Mouse (Mus musculus) forebrain, embryonic 13.5 days (tissue): ENCODE measurements around the gene 1700030J22Rik. TPM values are rescaled to one million over a fixed set of nuclear protein-coding genes. Genes with fewer than 3 reads are reported as not detected.

ENCODE experiments used
- ATAC-seq: fragments of 200-750 bp; cut with Nextera tagmentation; 2 replicates; pipeline ENCODE4 v1.8.0; 2017
- H3K27ac ChIP-seq: fragments of 300-500 bp; sonication (generic); 2 replicates; pipeline ENCODE4 v1.5.1; 2015; ENCODE audit warnings: inconsistent platforms, mild to moderate bottlenecking, moderate library complexity
- H3K27me3 ChIP-seq: fragments of 300-500 bp; sonication (generic); 2 replicates; pipeline ENCODE4 v1.6.1; 2015; ENCODE audit warnings: mild to moderate bottlenecking, inconsistent platforms
- H3K36me3 ChIP-seq: fragments of 300-500 bp; sonication (generic); 2 replicates; pipeline ENCODE4 v1.6.1; 2015; ENCODE audit warnings: mild to moderate bottlenecking, inconsistent platforms; ENCODE audit not compliant: poor library complexity, severe bottlenecking
- H3K4me1 ChIP-seq: fragments of 300-500 bp; sonication (generic); 2 replicates; pipeline ENCODE4 v1.6.1; 2015; ENCODE audit warnings: inconsistent platforms
- H3K4me2 ChIP-seq: fragments of 300-500 bp; sonication (generic); 2 replicates; pipeline ENCODE4 v1.6.1; 2015; ENCODE audit warnings: inconsistent platforms, mild to moderate bottlenecking, moderate library complexity
- H3K4me3 ChIP-seq: fragments of 300-500 bp; sonication (generic); 2 replicates; pipeline ENCODE4 v1.5.1; 2015; ENCODE audit warnings: mild to moderate bottlenecking, inconsistent platforms
- H3K9ac ChIP-seq: fragments of 300-500 bp; sonication (generic); 2 replicates; pipeline ENCODE4 v1.6.1; 2015; ENCODE audit warnings: mild to moderate bottlenecking, inconsistent platforms
- H3K9me3 ChIP-seq: fragments of 300-500 bp; sonication (generic); replicated peaks from 2 replicates; pipeline ENCODE4 v1.6.1; 2016; ENCODE audit warnings: inconsistent platforms
- WGBS: fragments of 180-500 bp; shearing (Covaris S2); methylation state at CpG from one replicate; pipeline ENCODE4 v1.1.7; 2015; 5-methylcytosine and 5-hydroxymethylcytosine counted together
- polyA plus RNA-seq: library from polyadenylated mRNA; unstranded; fragments of >200 nt; fragmentation: Nextera tagmentation; extraction: Ambion mirVana; gene quantifications from 2 replicates; pipeline ENCODE4 v1.2.1, GENCODE M21; 2015

Gene 1700030J22Rik
- polyA plus RNA-seq, 1 experiment from 2014 or later, result 4.1 TPM

DNA sequence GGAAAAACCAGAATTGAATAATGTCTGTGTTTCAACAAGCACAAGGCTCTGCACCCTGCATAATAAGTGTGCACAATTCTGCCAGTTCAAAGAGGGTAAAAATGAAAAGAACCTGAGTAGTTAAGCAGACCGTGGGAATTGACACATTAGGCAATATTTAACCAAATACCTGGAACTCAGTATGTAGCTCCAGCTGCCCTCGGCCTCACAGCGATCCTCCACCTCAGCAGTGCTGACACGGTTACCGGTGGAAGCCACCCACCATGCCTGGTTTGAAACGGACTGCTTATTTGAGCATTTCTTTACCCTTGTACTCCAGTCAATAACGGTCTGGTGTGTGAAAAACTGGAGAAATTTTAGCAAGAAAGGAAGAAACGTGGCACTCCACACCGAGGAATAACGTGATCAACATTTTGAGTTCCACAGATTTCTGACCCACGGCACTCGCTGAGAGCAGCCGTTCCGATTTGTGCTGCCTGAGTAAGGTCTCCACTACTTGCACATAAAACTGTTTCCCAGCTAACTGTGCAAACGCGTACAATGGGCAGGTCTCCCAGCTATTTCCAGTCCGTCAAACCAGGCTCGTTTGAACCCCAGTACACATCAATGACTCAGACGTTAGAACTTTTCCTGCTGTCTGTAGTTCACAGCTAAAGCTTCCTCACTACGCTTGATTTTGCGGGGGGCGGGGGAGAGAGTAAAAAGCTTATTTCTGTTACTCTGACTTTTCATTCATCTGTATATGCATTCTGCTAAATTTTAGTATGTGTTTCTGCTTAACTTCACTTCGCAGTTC, 13.6 kb upstream of the 1700030J22Rik start:
- Histone ChIP-seq H3K27ac (no peak overlapping the region), H3K9me3 (no peaks in the 10 kb centered on the region), H3K36me3 (no peaks in the 10 kb centered on the region), H3K9ac (peak overlapping the region; percentile 71), H3K4me2 (peak overlapping the region; percentile 90), H3K4me1 (peaks cover 15% of the 10 kb centered on the region), H3K4me3 (peak overlapping the region; percentile 60), H3K27me3 (no peaks in the 10 kb centered on the region)
- ATAC-seq, result no peak
- 6% methylated on average over 23 of the region's 23 CpGs for WGBS

DNA sequence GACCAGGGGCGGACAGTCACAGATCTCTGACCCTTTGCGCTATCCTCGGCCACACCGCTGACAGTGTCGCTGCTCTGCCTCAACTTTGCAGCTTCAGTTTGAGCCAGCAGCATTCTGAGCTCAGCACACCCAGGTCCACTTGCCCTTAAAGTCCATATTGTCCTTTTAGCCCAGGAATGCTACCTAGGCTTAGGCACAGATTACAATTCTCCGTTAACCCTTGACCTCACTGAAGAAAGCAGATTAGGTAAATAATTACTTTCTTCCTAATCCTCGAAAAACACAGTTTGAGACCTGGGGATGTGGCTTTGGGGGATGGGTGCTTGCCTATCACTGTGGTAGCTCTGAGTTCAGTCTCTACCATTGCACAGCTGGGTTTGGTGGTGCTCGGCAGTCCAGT, 12.5 kb upstream of the 1700030J22Rik start:
- Histone ChIP-seq H3K9me3 (no peaks in the 10 kb centered on the region), H3K36me3 (peaks cover 9% of the 10 kb centered on the region; the same call in 1 of the 2 replicates), H3K9ac (no peak overlapping the region), H3K4me2 (no peak overlapping the region), H3K4me3 (no peak overlapping the region), H3K27me3 (no peaks in the 10 kb centered on the region), H3K4me1 (peaks cover 15% of the 10 kb centered on the region), H3K27ac (no peak overlapping the region)
- 69% methylated on average over 8 of the region's 8 CpGs for WGBS
- ATAC-seq, result no peak

DNA sequence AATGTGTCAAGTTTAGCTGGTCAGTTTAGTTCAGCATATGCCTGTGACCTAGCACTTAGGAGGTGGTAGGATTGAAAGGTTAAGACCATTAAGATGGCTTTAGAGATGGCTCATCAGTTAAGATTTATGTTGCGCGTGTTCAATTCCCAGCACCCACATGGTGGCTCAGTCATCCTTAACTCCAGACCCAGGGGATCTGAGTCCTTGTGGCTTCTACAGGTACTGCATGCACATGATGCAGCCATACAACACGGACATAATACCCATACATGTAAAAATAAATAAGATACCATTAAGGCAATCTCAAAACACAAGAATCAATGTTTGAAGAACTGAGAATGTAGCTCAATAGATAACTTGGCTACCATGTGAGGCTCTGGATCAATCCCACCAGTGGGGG, 11.1 kb upstream of the 1700030J22Rik start:
- no peaks in the 10 kb centered on the region for H3K27me3 ChIP-seq
- no peak for ATAC-seq
- peaks cover 15% of the 10 kb centered on the region for H3K36me3 ChIP-seq
- H3K4me2 ChIP-seq, result no peak overlapping the region
- H3K9ac ChIP-seq, result no peak overlapping the region
- no peak overlapping the region for H3K4me3 ChIP-seq
- 98% methylated on average over 3 of the region's 3 CpGs for WGBS
- H3K9me3 ChIP-seq, result no peaks in the 10 kb centered on the region
- no peak overlapping the region for H3K27ac ChIP-seq
- peaks cover 15% of the 10 kb centered on the region for H3K4me1 ChIP-seq

DNA sequence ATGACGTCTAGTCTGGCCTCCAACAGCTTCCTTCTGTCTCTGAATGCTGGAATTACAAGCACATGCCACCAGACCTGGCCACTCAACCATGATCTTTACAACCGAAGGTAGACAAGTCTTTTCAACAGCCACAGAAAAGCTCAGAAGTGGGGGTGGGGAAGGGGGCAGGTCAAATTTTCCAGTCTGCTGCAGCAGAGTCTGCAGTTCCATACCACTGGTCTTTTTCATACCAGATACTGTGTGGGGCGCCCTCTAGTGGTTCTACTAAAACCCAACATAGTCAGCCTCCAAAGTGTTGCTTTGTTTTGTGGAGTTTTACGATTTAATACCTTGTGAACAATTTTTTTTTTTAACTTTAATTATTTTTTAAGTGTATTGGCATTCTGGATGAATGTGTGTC, 1.4 kb upstream of the 1700030J22Rik start:
- H3K36me3 ChIP-seq, result peaks cover 12% of the 10 kb centered on the region; the same call in 1 of the 2 replicates
- no peak overlapping the region for H3K4me2 ChIP-seq
- peaks cover 13% of the 10 kb centered on the region for H3K4me1 ChIP-seq
- H3K4me3 ChIP-seq, result no peak overlapping the region
- ATAC-seq, result no peak
- H3K27me3 ChIP-seq, result no peaks in the 10 kb centered on the region
- WGBS, result 14% methylated on average over 4 of the region's 4 CpGs
- H3K9ac ChIP-seq, result no peak overlapping the region
- no peaks in the 10 kb centered on the region for H3K9me3 ChIP-seq
- no peak overlapping the region for H3K27ac ChIP-seq

DNA sequence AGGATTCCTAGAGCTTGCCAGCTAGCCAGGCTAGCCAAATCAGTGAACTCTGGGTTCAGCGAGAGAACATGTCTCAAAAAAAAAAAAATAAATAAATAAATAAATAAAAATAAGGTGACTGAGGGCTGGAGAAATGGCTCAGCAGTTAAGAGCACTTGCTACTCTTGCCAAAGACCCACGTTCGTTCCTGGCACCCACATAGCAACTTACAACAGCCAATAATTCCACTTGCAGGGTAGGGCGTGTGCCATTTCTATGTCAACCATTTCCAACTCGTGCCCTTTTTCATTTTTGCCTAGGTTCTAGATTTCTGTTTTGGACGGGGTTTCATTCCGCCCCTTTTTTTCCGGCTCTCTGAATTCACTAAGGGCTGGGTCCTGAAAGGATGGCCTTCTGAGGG, 707 bp downstream of the 1700030J22Rik start:
- Histone ChIP-seq H3K4me1 (peaks cover 13% of the 10 kb centered on the region), H3K4me2 (peak overlapping the region; percentile 69), H3K36me3 (peaks cover 3% of the 10 kb centered on the region; the same call in 1 of the 2 replicates), H3K27ac (no peak overlapping the region), H3K9ac (peak overlapping the region; percentile 59), H3K27me3 (no peaks in the 10 kb centered on the region), H3K9me3 (no peaks in the 10 kb centered on the region), H3K4me3 (peak overlapping the region; percentile 72)
- no peak for ATAC-seq
- 29% methylated on average over 8 of the region's 8 CpGs for WGBS

DNA sequence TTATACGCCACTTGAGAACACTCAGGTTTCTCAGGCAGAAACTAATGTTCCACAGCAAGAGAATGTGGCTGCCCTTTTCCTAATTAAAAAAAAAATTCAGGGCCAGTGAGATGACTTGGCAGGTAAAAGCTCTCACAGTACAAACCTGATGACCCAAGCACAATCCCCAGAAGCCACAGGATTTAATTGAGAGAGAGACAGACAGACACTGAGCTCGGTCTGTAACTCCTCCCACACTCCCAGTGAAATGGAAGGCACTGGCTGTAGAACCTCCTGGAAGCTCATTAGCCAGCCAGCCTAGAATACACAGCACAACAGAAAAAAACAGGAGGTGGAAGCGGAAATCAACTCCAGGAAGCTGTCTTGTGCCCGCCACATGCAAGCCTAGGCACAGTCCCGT, 3.2 kb downstream of the 1700030J22Rik start:
- Histone ChIP-seq H3K27me3 (no peaks in the 10 kb centered on the region), H3K9me3 (no peaks in the 10 kb centered on the region), H3K9ac (no peak overlapping the region), H3K27ac (no peak overlapping the region), H3K4me1 (peaks cover 13% of the 10 kb centered on the region), H3K36me3 (no peaks in the 10 kb centered on the region), H3K4me2 (no peak overlapping the region), H3K4me3 (no peak overlapping the region)
- no peak for ATAC-seq
- 48% methylated on average over 5 of the region's 5 CpGs for whole genome bisulfite sequencing

DNA sequence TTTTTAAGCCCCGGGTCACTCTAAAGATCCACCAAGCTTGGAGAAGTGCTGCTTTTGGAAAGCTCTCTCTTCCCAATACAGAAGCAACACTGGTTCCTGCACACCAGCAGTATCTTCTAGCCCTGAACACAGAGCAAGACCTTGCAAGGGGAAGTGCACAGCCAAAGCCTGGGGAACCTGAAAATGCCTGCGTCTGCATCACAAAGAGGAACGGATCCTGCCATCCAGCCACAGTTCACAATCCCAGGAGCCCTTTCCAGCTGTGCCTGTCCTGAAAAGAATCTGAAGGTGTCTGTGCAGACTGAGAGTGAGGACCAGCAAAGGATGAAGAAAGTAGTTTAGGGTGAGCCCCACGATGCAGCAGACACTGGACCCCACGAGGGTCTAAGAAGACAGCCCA, 3.7 kb downstream of the 1700030J22Rik start:
- H3K4me3 ChIP-seq, result no peak overlapping the region
- no peak overlapping the region for H3K4me2 ChIP-seq
- H3K9me3 ChIP-seq, result no peaks in the 10 kb centered on the region
- H3K4me1 ChIP-seq, result peaks cover 13% of the 10 kb centered on the region
- ATAC-seq, result no peak
- no peaks in the 10 kb centered on the region for H3K36me3 ChIP-seq
- H3K9ac ChIP-seq, result no peak overlapping the region
- no peak overlapping the region for H3K27ac ChIP-seq
- H3K27me3 ChIP-seq, result no peaks in the 10 kb centered on the region
- WGBS, result 27% methylated on average over 5 of the region's 5 CpGs

DNA sequence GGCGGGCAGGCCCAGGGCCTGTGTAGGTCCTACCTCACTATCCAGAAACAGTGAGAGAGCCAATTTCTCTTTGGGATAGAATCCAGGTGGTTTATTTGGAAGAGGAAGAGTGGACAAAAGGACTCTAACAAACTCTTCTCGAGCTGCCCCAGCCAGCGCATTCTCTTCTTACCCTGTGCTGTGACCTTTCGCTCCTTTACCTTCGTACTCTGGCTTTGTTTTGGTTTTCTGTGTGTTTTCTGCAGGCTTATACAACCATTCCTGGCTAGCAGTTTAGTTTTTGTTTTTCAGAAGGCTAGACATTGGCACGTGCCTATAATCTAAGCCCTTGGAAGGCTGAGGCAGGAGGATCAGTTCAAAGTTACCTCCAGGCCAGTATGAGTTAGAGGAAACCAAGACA, 9.2 kb downstream of the 1700030J22Rik start:
- Histone ChIP-seq H3K9me3 (no peaks in the 10 kb centered on the region), H3K4me1 (no peaks in the 10 kb centered on the region), H3K27me3 (no peaks in the 10 kb centered on the region), H3K4me2 (no peak overlapping the region), H3K36me3 (no peaks in the 10 kb centered on the region), H3K27ac (no peak overlapping the region), H3K9ac (no peak overlapping the region), H3K4me3 (no peak overlapping the region)
- WGBS, result 72% methylated on average over 6 of the region's 6 CpGs
- ATAC-seq, result no peak

DNA sequence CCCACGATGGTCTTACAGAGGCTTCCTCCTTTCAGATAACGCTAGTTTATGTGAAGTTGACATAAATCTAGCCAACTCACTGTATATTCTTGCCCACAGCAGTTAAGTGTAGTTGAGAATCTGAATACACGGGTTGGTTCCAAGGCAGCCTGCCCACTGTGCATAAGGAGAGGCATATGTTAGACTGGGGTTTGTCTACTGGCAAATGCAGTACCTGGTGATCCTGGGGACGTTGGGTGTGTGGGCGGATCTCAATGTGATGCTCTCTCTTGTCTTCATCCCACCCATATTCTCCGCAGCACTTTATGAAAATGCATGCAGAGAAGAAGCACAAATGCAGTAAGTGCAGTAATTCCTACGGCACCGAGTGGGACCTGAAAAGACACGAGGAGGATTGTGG, 24.3 kb downstream of the 1700030J22Rik start:
- Histone ChIP-seq H3K36me3 (peaks cover 66% of the 10 kb centered on the region), H3K27me3 (no peaks in the 10 kb centered on the region), H3K27ac (no peak overlapping the region), H3K4me2 (no peak overlapping the region), H3K9ac (no peak overlapping the region), H3K4me1 (peaks cover 4% of the 10 kb centered on the region; the same call in 1 of the 2 replicates), H3K4me3 (no peak overlapping the region), H3K9me3 (no peaks in the 10 kb centered on the region)
- no peak for ATAC-seq
- WGBS, result 94% methylated on average over 9 of the region's 9 CpGs

DNA sequence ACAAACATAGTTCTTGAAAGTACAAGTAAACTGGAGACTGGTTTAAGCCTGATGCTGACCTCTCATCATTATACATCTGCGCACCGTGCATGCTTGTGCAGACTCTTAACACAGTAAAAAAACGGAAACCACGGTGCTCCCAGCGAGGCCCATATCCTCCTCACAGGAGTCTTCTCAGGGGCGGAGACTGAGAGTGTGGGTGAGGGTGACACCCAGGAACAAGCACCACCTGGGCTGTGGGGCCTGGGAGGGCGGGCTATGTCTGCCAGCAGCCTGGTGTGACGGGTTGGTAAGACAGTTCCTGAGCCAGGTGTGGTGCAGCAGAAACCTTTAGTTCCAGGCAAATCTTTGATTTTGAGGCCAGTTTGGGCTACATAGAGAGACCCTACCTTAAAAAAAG, 26.3 kb downstream of the 1700030J22Rik start:
- Histone ChIP-seq H3K4me1 (peaks cover 4% of the 10 kb centered on the region; the same call in 1 of the 2 replicates), H3K36me3 (peaks cover 46% of the 10 kb centered on the region), H3K27ac (no peak overlapping the region), H3K9me3 (no peaks in the 10 kb centered on the region), H3K4me2 (no peak overlapping the region), H3K9ac (no peak overlapping the region), H3K4me3 (no peak overlapping the region), H3K27me3 (no peaks in the 10 kb centered on the region)
- WGBS, result 94% methylated on average over 8 of the region's 8 CpGs
- ATAC-seq, result no peak

DNA sequence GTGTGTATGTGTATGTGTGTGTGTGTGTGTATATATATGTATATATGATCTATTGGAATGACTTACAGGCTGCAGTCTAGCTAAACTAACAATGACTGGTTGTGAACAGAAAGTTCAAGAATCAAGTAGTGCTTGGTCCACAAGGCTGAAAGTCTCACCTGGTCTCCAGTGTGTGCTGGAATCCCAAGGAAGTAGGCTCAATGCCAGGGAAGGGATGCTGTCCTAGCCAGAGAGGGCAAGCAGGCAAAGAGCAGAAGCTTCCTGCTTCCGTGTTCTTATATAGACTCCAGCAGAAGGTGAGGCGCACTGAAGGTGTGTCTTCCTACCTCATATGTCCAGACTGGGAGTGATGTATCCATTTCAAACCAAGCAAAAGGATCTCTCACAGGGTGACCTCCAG, 27.0 kb downstream of the 1700030J22Rik start:
- no peak overlapping the region for H3K27ac ChIP-seq
- peaks cover 4% of the 10 kb centered on the region; the same call in 1 of the 2 replicates for H3K4me1 ChIP-seq
- H3K4me3 ChIP-seq, result no peak overlapping the region
- H3K4me2 ChIP-seq, result no peak overlapping the region
- ATAC-seq, result no peak
- no peaks in the 10 kb centered on the region for H3K9me3 ChIP-seq
- H3K27me3 ChIP-seq, result no peaks in the 10 kb centered on the region
- WGBS, result 95% methylated on average over 2 of the region's 2 CpGs
- H3K36me3 ChIP-seq, result peaks cover 40% of the 10 kb centered on the region
- no peak overlapping the region for H3K9ac ChIP-seq

DNA sequence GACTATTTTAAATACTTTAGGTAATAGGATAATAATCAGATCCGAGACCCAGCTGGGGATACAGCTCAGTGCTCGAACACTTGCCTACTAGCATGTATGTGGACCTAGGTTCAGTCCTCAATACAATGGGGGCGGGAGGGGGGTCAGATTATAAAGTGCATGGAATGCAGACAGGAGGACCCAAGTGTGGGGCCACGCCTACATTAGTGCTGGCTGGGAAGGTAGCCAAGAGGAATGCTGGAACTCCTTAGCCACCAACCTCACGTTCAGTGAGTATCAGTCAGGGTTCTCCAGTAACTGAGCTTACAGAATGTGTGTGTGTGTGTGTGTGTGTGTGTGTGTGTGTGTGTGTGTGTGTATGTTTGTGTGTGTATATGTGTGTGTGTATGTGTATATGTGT, 27.4 kb downstream of the 1700030J22Rik start:
- Histone ChIP-seq H3K4me2 (no peak overlapping the region), H3K9ac (no peak overlapping the region), H3K36me3 (peaks cover 36% of the 10 kb centered on the region), H3K4me1 (peaks cover 6% of the 10 kb centered on the region; the same call in 1 of the 2 replicates), H3K27me3 (no peaks in the 10 kb centered on the region), H3K9me3 (no peaks in the 10 kb centered on the region), H3K27ac (no peak overlapping the region), H3K4me3 (no peak overlapping the region)
- ATAC-seq, result no peak
- 60% methylated on average over 5 of the region's 5 CpGs for WGBS

DNA sequence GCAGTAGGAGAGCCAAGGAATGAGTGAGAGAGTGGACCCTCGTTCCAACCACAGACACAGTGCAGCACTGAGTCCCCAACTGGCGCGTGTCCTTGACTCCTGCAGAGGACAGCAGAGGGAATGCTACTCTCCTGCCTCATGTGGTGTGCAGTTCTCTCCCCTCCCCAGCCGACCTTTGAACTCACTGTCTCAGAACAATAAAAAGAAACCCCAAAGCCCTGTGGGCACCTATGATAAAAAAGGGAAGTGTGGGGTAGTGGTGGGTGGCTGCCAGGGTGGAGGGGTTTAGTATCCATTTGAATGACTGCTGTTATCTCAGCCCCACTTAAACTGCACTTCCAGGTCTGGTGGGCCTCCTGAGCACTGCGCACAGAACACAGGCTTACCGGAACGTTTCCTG, 31.2 kb downstream of the 1700030J22Rik start:
- ATAC-seq, result no peak
- peaks cover 26% of the 10 kb centered on the region for H3K4me1 ChIP-seq
- H3K36me3 ChIP-seq, result no peaks in the 10 kb centered on the region
- WGBS, result 95% methylated on average over 7 of the region's 7 CpGs
- H3K27me3 ChIP-seq, result no peaks in the 10 kb centered on the region
- no peak overlapping the region for H3K9ac ChIP-seq
- H3K4me3 ChIP-seq, result no peak overlapping the region
- no peak overlapping the region for H3K4me2 ChIP-seq
- H3K27ac ChIP-seq, result no peak overlapping the region
- H3K9me3 ChIP-seq, result no peaks in the 10 kb centered on the region
